Mouse (Mus musculus): ENCODE measurements around the gene Arl2.
A peak's percentile ranks its signal among the peaks of the same experiment; 100 is the strongest.

Arl2 gene

GRCm38 (mm10) chr19:6126289-6126688, 15.1 kb downstream of the Arl2 start:
- DNase-seq: no peak

- DNase-seq: no peak
Measured at GRCm38 (mm10) chr19:6124898-6125297, 16.4 kb downstream of the Arl2 start.

GRCm38 (mm10) chr19:6123330-6123729, 18.0 kb downstream of the Arl2 start:
- no peak for DNase-seq

- no peak for DNase-seq
Measured at GRCm38 (mm10) chr19:6121761-6122160, 19.6 kb downstream of the Arl2 start.

GRCm38 (mm10) chr19:6118677-6119185, 22.6 kb downstream of the Arl2 start:
- no peak for DNase-seq

- peak; percentile 92 for DNase-seq
Measured at GRCm38 (mm10) chr19:6117986-6118676, 23.2 kb downstream of the Arl2 start, which contains the start of gene Sac3d1. Gene Sac3d1, minus strand, starts transcription at chr19:6118650.

GRCm38 (mm10) chr19:6117346-6117985, 23.9 kb downstream of the Arl2 start:
- peak; percentile 23 for DNase-seq

GRCm38 (mm10) chr19:6116113-6116850, 25.1 kb downstream of the Arl2 start:
- DNase-seq: peak; percentile 25

GRCm38 (mm10) chr19:6113116-6113515, 28.2 kb downstream of the Arl2 start:
- DNase-seq: no peak

GRCm38 (mm10) chr19:6105586-6105985, 35.8 kb downstream of the Arl2 start, which contains the start of gene Naaladl1:
Gene Naaladl1, plus strand, starts transcription at chr19:6105782.
- no peak for DNase-seq

- no peak for DNase-seq
Measured at GRCm38 (mm10) chr19:6104476-6104875, 36.9 kb downstream of the Arl2 start.

GRCm38 (mm10) chr19:6102169-6102853, 39.0 kb downstream of the Arl2 start:
- no peak for DNase-seq

GRCm38 (mm10) chr19:6101186-6101585, 40.2 kb downstream of the Arl2 start:
- no peak for DNase-seq

- no peak for DNase-seq
Measured at GRCm38 (mm10) chr19:6097847-6098246, 43.5 kb downstream of the Arl2 start.

GRCm38 (mm10) chr19:6094119-6094518, 47.2 kb downstream of the Arl2 start, which contains the start of gene AC131692.1:
Gene AC131692.1, plus strand, starts transcription at chr19:6094419.
- DNase-seq: no peak

GRCm38 (mm10) chr19:6088841-6089240, 52.5 kb downstream of the Arl2 start:
- DNase-seq: no peak

GRCm38 (mm10) chr19:6085417-6085879, 55.9 kb downstream of the Arl2 start:
- no peak for DNase-seq

GRCm38 (mm10) chr19:6084478-6085248, 56.7 kb downstream of the Arl2 start, which contains the start of the genes Zfpl1 and Cdca5:
Gene Zfpl1, minus strand, starts transcription at chr19:6084956.
Gene Cdca5, plus strand, starts transcription at chr19:6084983.
- DNase-seq: peak; percentile 98
